Mouse (Mus musculus) G1E (cell line): ENCODE data around the gene Lap3. TPM values are rescaled to one million over a fixed set of nuclear protein-coding genes. Genes with fewer than 3 reads are reported as not detected.

Source experiments
- ATAC-seq: 2 replicates; pipeline ENCODE4 v1.8.0; 2016; ENCODE audit warnings: mild to moderate bottlenecking; ENCODE audit not compliant: insufficient number of reproducible peaks, poor library complexity, low FRiP score, severe bottlenecking; ENCODE audit errors: extremely low read depth
- DNase-seq: peaks from one replicate; pipeline ENCODE4 v3.0.0; 2012; ENCODE audit warnings: low spot score
- H3K27me3 ChIP-seq: 2 replicates; pipeline ENCODE4 v1.6.1; 2012; ENCODE audit warnings: mild to moderate bottlenecking, low read length, inconsistent platforms; ENCODE audit not compliant: insufficient read depth
- H3K36me3 ChIP-seq: replicated peaks from 2 replicates; pipeline ENCODE3; 2012; ENCODE audit warnings: mild to moderate bottlenecking, inconsistent platforms
- H3K4me1 ChIP-seq: 2 replicates; pipeline ENCODE4 v1.6.1; 2012; ENCODE audit warnings: low read depth, low read length, inconsistent platforms, mixed read lengths; ENCODE audit not compliant: insufficient read depth
- H3K4me3 ChIP-seq: 2 replicates; pipeline ENCODE4 v1.5.1; 2012; ENCODE audit warnings: low read depth, mild to moderate bottlenecking, inconsistent platforms, low read length, moderate library complexity, mixed read lengths
- H3K9me3 ChIP-seq: replicated peaks from 2 replicates; pipeline ENCODE4 v1.6.1; 2012; ENCODE audit warnings: inconsistent platforms
- CTCF ChIP-seq: IDR thresholded peaks from 2 replicates; pipeline ENCODE4 v1.5.1; 2012; ENCODE audit warnings: low read depth, low read length, inconsistent platforms, mixed read lengths
- GATA1 ChIP-seq: IDR thresholded peaks from 2 replicates; pipeline ENCODE4 v1.6.1; 2012; ENCODE audit warnings: borderline replicate concordance, low read length, inconsistent platforms, mixed read lengths
- GATA2 ChIP-seq: IDR thresholded peaks from 2 replicates; pipeline ENCODE4 v1.6.1; 2012; ENCODE audit warnings: low read depth, low read length, inconsistent platforms, borderline replicate concordance
- POLR2AphosphoS5 ChIP-seq: IDR thresholded peaks from 2 replicates; pipeline ENCODE4 v1.6.1; 2012; ENCODE audit warnings: low read depth, low read length, inconsistent platforms; ENCODE audit not compliant: insufficient replicate concordance
- TAL1 ChIP-seq: conservative IDR thresholded peaks from 2 replicates; pipeline ENCODE4 v1.6.1; 2012; ENCODE audit warnings: low read depth, low read length, inconsistent platforms, mixed read lengths
- polyA plus RNA-seq: library from polyadenylated mRNA; stranded (reverse); fragments of >175 nt; gene quantifications from 2 replicates; pipeline ENCODE4 v1.2.3, GENCODE M21; 2012
- total RNA-seq, 2 experiments: library from RNA; stranded (forward) in 1 of 2; stranded (reverse) in 1 of 2; fragments of 200-1000 nt in 1 of 2; fragments of >200 nt in 1 of 2; fragmentation: Nextera tagmentation in 1 of 2; gene quantifications; 2 replicates each; pipeline ENCODE4 v1.2.3; 2014 to 2017

Gene Lap3
- total and polyA plus RNA-seq, 3 experiments = 22.9 to 49.6 (median 47.9) TPM

GRCm38 (mm10) chr5:45512908-45513307 lies 19.7 kb downstream of the Lap3 start:
- ATAC-seq = no peak
- TF ChIP-seq POLR2AphosphoS5 (no peak), GATA2 (no peak), GATA1 (no peak), CTCF (no peak), TAL1 (no peak)

GRCm38 (mm10) chr5:45513511-45513910 lies 20.3 kb downstream of the Lap3 start:
- Histone ChIP-seq H3K27me3 (no peaks in the 10 kb centered on the region), H3K4me1 (no peaks in the 10 kb centered on the region), H3K4me3 (no peak overlapping the region), H3K9me3 (no peaks in the 10 kb centered on the region), H3K36me3 (peaks cover 51% of the 10 kb centered on the region)
- no peak for DNase-seq
- ATAC-seq = no peak
- no peak for TF ChIP-seq CTCF
- TF ChIP-seq POLR2AphosphoS5 = no peak
- TF ChIP-seq GATA2 = no peak
- no peak for TF ChIP-seq TAL1
- no peak for TF ChIP-seq GATA1

More at GRCm38 (mm10) chr5:45512908-45513307, 19.7 kb downstream of the Lap3 start:
- no peaks in the 10 kb centered on the region for H3K27me3 ChIP-seq
- H3K36me3 ChIP-seq = peaks cover 55% of the 10 kb centered on the region
- no peak for DNase-seq
- no peaks in the 10 kb centered on the region for H3K9me3 ChIP-seq
- no peaks in the 10 kb centered on the region for H3K4me1 ChIP-seq
- no peak overlapping the region for H3K4me3 ChIP-seq

GRCm38 (mm10) chr5:45514599-45514998 lies 21.4 kb downstream of the Lap3 start:
- peaks cover 5% of the 10 kb centered on the region for H3K4me1 ChIP-seq
- no peaks in the 10 kb centered on the region for H3K27me3 ChIP-seq
- DNase-seq = no peak
- peaks cover 43% of the 10 kb centered on the region for H3K36me3 ChIP-seq
- no peak for ATAC-seq
- no peak overlapping the region for H3K4me3 ChIP-seq
- TF ChIP-seq CTCF (no peak), GATA1 (no peak), GATA2 (no peak), POLR2AphosphoS5 (no peak)
- no peaks in the 10 kb centered on the region for H3K9me3 ChIP-seq

GRCm38 (mm10) chr5:45515151-45515743 lies 22.1 kb downstream of the Lap3 start:
- peaks cover 37% of the 10 kb centered on the region for H3K36me3 ChIP-seq
- H3K9me3 ChIP-seq = no peaks in the 10 kb centered on the region
- H3K4me3 ChIP-seq = no peak overlapping the region
- DNase-seq (no peak), ATAC-seq (no peak)
- H3K4me1 ChIP-seq = peaks cover 8% of the 10 kb centered on the region
- H3K27me3 ChIP-seq = no peaks in the 10 kb centered on the region
- no peak for TF ChIP-seq GATA2
- TF ChIP-seq CTCF = no peak
- TF ChIP-seq TAL1 = no peak
- TF ChIP-seq GATA1 = no peak
- no peak for TF ChIP-seq POLR2AphosphoS5

- ATAC-seq (peak; percentile 75), DNase-seq (peak; percentile 93)
- no peak for TF ChIP-seq TAL1
- TF ChIP-seq POLR2AphosphoS5 = no peak
- TF ChIP-seq GATA2 = no peak
- TF ChIP-seq GATA1 = no peak
- TF ChIP-seq CTCF = no peak
- H3K36me3 ChIP-seq = peaks cover 36% of the 10 kb centered on the region
- peak within 1 kb of the TSS; percentile 95 for H3K4me3 ChIP-seq
- peaks cover 22% of the 10 kb centered on the region for H3K4me1 ChIP-seq
- H3K9me3 ChIP-seq = no peaks in the 10 kb centered on the region
- no peaks in the 10 kb centered on the region for H3K27me3 ChIP-seq
Measured at GRCm38 (mm10) chr5:45519960-45520808, 27.0 kb downstream of the Lap3 start, which contains the start of gene Med28. TSS of gene Med28 (plus strand) at chr5:45520229.

GRCm38 (mm10) chr5:45520809-45521110 lies 27.6 kb downstream of the Lap3 start:
- H3K4me3 ChIP-seq = peak overlapping the region; percentile 95
- ATAC-seq (no peak), DNase-seq (peak; percentile 15)
- no peaks in the 10 kb centered on the region for H3K9me3 ChIP-seq
- H3K4me1 ChIP-seq = peaks cover 22% of the 10 kb centered on the region
- no peaks in the 10 kb centered on the region for H3K27me3 ChIP-seq
- peaks cover 39% of the 10 kb centered on the region for H3K36me3 ChIP-seq
- TF ChIP-seq TAL1 (no peak), GATA1 (no peak), GATA2 (no peak), POLR2AphosphoS5 (no peak), CTCF (no peak)
